Comparison of ENCODE assay signal across 9 mouse cellular contexts in genomic region chr12:3537616-3538015, GRCm38 (mm10). TPM values are rescaled to one million over a fixed set of nuclear protein-coding genes. Genes with fewer than 3 reads are reported as not detected.
A peak's percentile ranks its signal among the peaks of the same experiment; 100 is the strongest.
DNase-seq lines count a peak whose midpoint lies in the region; ATAC-seq and TF ChIP-seq lines count a peak whose summit lies in the region.
"Had no signal": no experiment of that assay in that cellular context is flagged by ENCODE, and none has a peak within 500 bp of the region (broad histone marks: within the 10 kb centered on the region; RNA-seq: fewer than 3 reads in every experiment).

No protein-coding gene starts in this region.

- H3K4me2 ChIP-seq in forebrain, embryonic 13.5 days, result no peak overlapping the region
- H3K4me2 ChIP-seq in forebrain, embryonic 12.5 days, result no peak overlapping the region
- H3K4me2 ChIP-seq in lung, embryonic 14.5 days, result no peak overlapping the region
- no peak overlapping the region for H3K4me2 ChIP-seq in hindbrain, postnatal 0 days (ENCODE audit: low read depth, low read length)
- no peak overlapping the region for H3K4me2 ChIP-seq in neural tube, embryonic 15.5 days

- no peaks in the 10 kb centered on the region for H3K27me3 ChIP-seq in forebrain, embryonic 13.5 days
- H3K27me3 ChIP-seq in forebrain, embryonic 12.5 days, result no peaks in the 10 kb centered on the region
- H3K27me3 ChIP-seq in lung, embryonic 14.5 days (ENCODE audit: insufficient read depth, low read length), result no peaks in the 10 kb centered on the region
- H3K27me3 ChIP-seq in hindbrain, postnatal 0 days (ENCODE audit: insufficient read depth, low read length), result no peaks in the 10 kb centered on the region
- H3K27me3 ChIP-seq in neural tube, embryonic 15.5 days (replicated peaks), result no peaks in the 10 kb centered on the region

- TF ChIP-seq CTCF in lung, embryonic 14.5 days (IDR thresholded peaks at IDR 0.05; ENCODE audit: low read depth), result no peak
- no peak for TF ChIP-seq CTCF in hindbrain, postnatal 0 days (IDR thresholded peaks at IDR 0.05; ENCODE audit: low read depth)

- H3K9me3 ChIP-seq in forebrain, embryonic 13.5 days (replicated peaks), result no peaks in the 10 kb centered on the region
- H3K9me3 ChIP-seq in forebrain, embryonic 12.5 days, result 0 out of 2 replicates have a peak, but pooled peaks cover 4% of the 10 kb centered on the region
- no peaks in the 10 kb centered on the region for H3K9me3 ChIP-seq in lung, embryonic 14.5 days (ENCODE audit: low read depth, low read length)
- no peaks in the 10 kb centered on the region for H3K9me3 ChIP-seq in hindbrain, postnatal 0 days (ENCODE audit: low read length)
- 0 out of 2 replicates have a peak, but pooled peaks cover 3% of the 10 kb centered on the region for H3K9me3 ChIP-seq in neural tube, embryonic 15.5 days (replicated peaks)

- peak; percentile 6 for DNase-seq in lung, embryonic 14.5 days
- no peak for DNase-seq in lung, postnatal 36 days
- peak; percentile 71 for DNase-seq in hindbrain, postnatal 0 days (ENCODE audit: low spot score)
- DNase-seq in ovary, postnatal 14 days (ENCODE audit: low spot score), result no peak
- no peak for DNase-seq in cerebellum, adult 8-10 months

- H3K27ac ChIP-seq in forebrain, embryonic 13.5 days, result no peak overlapping the region
- H3K27ac ChIP-seq in forebrain, embryonic 12.5 days, result no peak overlapping the region
- H3K27ac ChIP-seq in lung, embryonic 14.5 days (ENCODE audit: low read depth), result no peak overlapping the region
- peak overlapping the region; percentile 60; the same call in 1 of the 2 replicates for H3K27ac ChIP-seq in hindbrain, postnatal 0 days
- no peak overlapping the region for H3K27ac ChIP-seq in neural tube, embryonic 15.5 days (replicated peaks)

- no peaks in the 10 kb centered on the region for H3K36me3 ChIP-seq in forebrain, embryonic 13.5 days (ENCODE audit: poor library complexity, severe bottlenecking)
- no peaks in the 10 kb centered on the region for H3K36me3 ChIP-seq in forebrain, embryonic 12.5 days (replicated peaks)
- no peaks in the 10 kb centered on the region for H3K36me3 ChIP-seq in lung, embryonic 14.5 days (ENCODE audit: insufficient read depth)
- no peaks in the 10 kb centered on the region for H3K36me3 ChIP-seq in hindbrain, postnatal 0 days (ENCODE audit: insufficient read depth, low read length)
- no peaks in the 10 kb centered on the region for H3K36me3 ChIP-seq in neural tube, embryonic 15.5 days

- 0 out of 2 replicates have a peak, but pooled peaks cover 3% of the 10 kb centered on the region for H3K4me1 ChIP-seq in forebrain, embryonic 13.5 days
- H3K4me1 ChIP-seq in forebrain, embryonic 12.5 days, result no peaks in the 10 kb centered on the region
- H3K4me1 ChIP-seq in lung, embryonic 14.5 days (ENCODE audit: insufficient read depth), result no peaks in the 10 kb centered on the region
- 0 out of 2 replicates have a peak, but pooled peaks cover 5% of the 10 kb centered on the region for H3K4me1 ChIP-seq in hindbrain, postnatal 0 days (ENCODE audit: insufficient read depth, low read length)
- no peaks in the 10 kb centered on the region for H3K4me1 ChIP-seq in neural tube, embryonic 15.5 days

- H3K4me3 ChIP-seq in forebrain, embryonic 13.5 days, result no peak overlapping the region
- H3K4me3 ChIP-seq in forebrain, embryonic 12.5 days (replicated peaks), result no peak overlapping the region
- no peak overlapping the region for H3K4me3 ChIP-seq in lung, embryonic 14.5 days (ENCODE audit: low read depth, low read length)
- H3K4me3 ChIP-seq in hindbrain, postnatal 0 days (ENCODE audit: low read length), result no peak overlapping the region
- no peak overlapping the region for H3K4me3 ChIP-seq in neural tube, embryonic 15.5 days (replicated peaks)
- H3K4me3 ChIP-seq: erythroblast, embryonic 14.5 days had no signal

- ATAC-seq in forebrain, embryonic 13.5 days, result peak; percentile 36; the same call in 1 of the 2 replicates
- no peak for ATAC-seq in forebrain, embryonic 12.5 days (ENCODE audit: low FRiP score)
- no peak for ATAC-seq in lung, embryonic 14.5 days (ENCODE audit: insufficient read depth)
- peak; percentile 93 for ATAC-seq in hindbrain, postnatal 0 days
- ATAC-seq in neural tube, embryonic 15.5 days (ENCODE audit: low FRiP score), result peak; percentile 35; the same call in 1 of the 2 replicates

- H3K9ac ChIP-seq in forebrain, embryonic 13.5 days, result no peak overlapping the region
- H3K9ac ChIP-seq in forebrain, embryonic 12.5 days, result no peak overlapping the region
- no peak overlapping the region for H3K9ac ChIP-seq in lung, embryonic 14.5 days
- no peak overlapping the region for H3K9ac ChIP-seq in hindbrain, postnatal 0 days (replicated peaks; ENCODE audit: low read length)
- no peak overlapping the region for H3K9ac ChIP-seq in neural tube, embryonic 15.5 days (replicated peaks)

- WGBS in forebrain, embryonic 13.5 days, result 71% methylated on average over 3 of the region's 3 CpGs
- 83% methylated on average over 3 of the region's 3 CpGs for whole genome bisulfite sequencing in forebrain, embryonic 12.5 days
- whole genome bisulfite sequencing in lung, embryonic 14.5 days, result 78% methylated on average over 3 of the region's 3 CpGs
- WGBS in hindbrain, postnatal 0 days, result 32% methylated on average over 3 of the region's 3 CpGs
- 59% methylated on average over 3 of the region's 3 CpGs for WGBS in neural tube, embryonic 15.5 days

RNA-seq across cellular contexts. Expression of gene Dtnb, which starts 34.6 kb away (rescaled TPM):
- polyA plus RNA-seq in forebrain, embryonic 13.5 days (2015; fragmentation: Nextera tagmentation; extraction: Ambion mirVana), result 29.8 and 32.3 TPM in 2 replicates
- 30.2 and 41.6 TPM in 2 replicates for polyA plus RNA-seq in forebrain, embryonic 12.5 days (2016; fragmentation: Nextera tagmentation; extraction: Ambion mirVana)
- 36.5 and 41.1 TPM in 2 replicates for polyA plus RNA-seq in lung, embryonic 14.5 days (2014; fragmentation: Nextera tagmentation; extraction: Ambion mirVana)
- 47.8 and 54.3 TPM in 2 replicates for total RNA-seq in hindbrain, postnatal 0 days (2014; rRNA removed)
- polyA plus RNA-seq in hindbrain, postnatal 0 days (2015; fragmentation: Nextera tagmentation; extraction: Ambion mirVana), result 48.4 and 51.6 TPM in 2 replicates
- polyA plus RNA-seq in neural tube, embryonic 15.5 days (2015; fragmentation: Nextera tagmentation; extraction: Ambion mirVana), result 52.0 and 61.8 TPM in 2 replicates

Comparison
In these comparisons a context has a peak if more than half of its experiments do, and no peak if none do; other contexts are left out.
1. ATAC-seq: peak in forebrain, embryonic 13.5 days (single experiment), hindbrain, postnatal 0 days (single experiment) and neural tube, embryonic 15.5 days (single experiment); none in forebrain, embryonic 12.5 days (single experiment) and lung, embryonic 14.5 days (single experiment).
2. DNase-seq: peak in lung, embryonic 14.5 days (single experiment) and hindbrain, postnatal 0 days (single experiment); none in lung, postnatal 36 days (single experiment), ovary, postnatal 14 days (single experiment) and cerebellum, adult 8-10 months (single experiment).